Comparison of ENCODE assay signal across 8 mouse cellular contexts in the genomic region with DNA sequence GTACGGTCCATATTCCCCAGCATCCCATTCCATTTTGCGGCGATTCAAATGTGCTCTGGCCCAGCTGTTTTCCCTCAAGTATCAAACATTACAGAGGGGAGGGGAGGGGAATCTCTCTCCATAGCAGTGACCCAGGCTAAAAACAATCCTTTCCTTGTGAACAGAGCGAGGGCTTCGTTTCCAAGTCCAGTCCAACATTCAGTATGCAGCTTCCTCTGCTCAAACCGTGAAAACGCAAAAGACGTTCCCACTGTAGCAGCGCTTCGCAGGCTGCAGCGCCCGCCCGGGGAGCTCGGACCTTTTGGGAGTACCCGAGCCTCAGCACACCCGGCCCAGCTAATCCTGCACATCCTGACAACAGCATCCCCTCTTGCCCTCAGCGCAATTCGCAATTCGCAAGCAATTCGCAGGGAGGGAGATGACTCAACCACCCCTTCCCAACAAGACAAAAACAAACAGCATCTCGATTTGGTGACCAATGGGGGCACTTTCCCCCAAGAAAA.
A peak's percentile ranks its signal among the peaks of the same experiment; 100 is the strongest.
DNase-seq lines count a peak whose midpoint lies in the region; ATAC-seq and TF ChIP-seq lines count a peak whose summit lies in the region.

No protein-coding gene starts in this region.

- DNase-seq in lung, embryonic 14.5 days, result peak; percentile 84
- DNase-seq in lung, postnatal 14 days, result no peak
- peak; percentile 57 for DNase-seq in forebrain, embryonic 11.5 days (ENCODE audit: low spot score)
- no peak for DNase-seq in frontal cortex, postnatal 10 days (ENCODE audit: low spot score in 2 of 2)
- DNase-seq in ovary, postnatal 36 days (ENCODE audit: low spot score), result no peak

- WGBS in lung, embryonic 14.5 days, result 17% methylated on average over 21 of the region's 21 CpGs
- WGBS in forebrain, embryonic 11.5 days, result 11% methylated on average over 21 of the region's 21 CpGs
- 12% methylated on average over 21 of the region's 21 CpGs for WGBS in hindbrain, embryonic 16.5 days
- 6% methylated on average over 21 of the region's 21 CpGs for WGBS in neural tube, embryonic 13.5 days

- peaks cover 37% of the 10 kb centered on the region for H3K4me1 ChIP-seq in lung, embryonic 14.5 days (ENCODE audit: insufficient read depth)
- H3K4me1 ChIP-seq in forebrain, embryonic 11.5 days (replicated peaks; ENCODE audit: control insufficient read depth, insufficient read depth, low read length), result peaks cover 13% of the 10 kb centered on the region; the same call in 1 of the 2 replicates
- peaks cover 24% of the 10 kb centered on the region for H3K4me1 ChIP-seq in hindbrain, embryonic 16.5 days (ENCODE audit: control insufficient read depth, insufficient read depth, low read depth, low read length)
- H3K4me1 ChIP-seq in neural tube, embryonic 13.5 days (replicated peaks), result peaks cover 79% of the 10 kb centered on the region

- peak overlapping the region; percentile 25 for H3K9ac ChIP-seq in lung, embryonic 14.5 days
- H3K9ac ChIP-seq in forebrain, embryonic 11.5 days (ENCODE audit: low read length), result peak overlapping the region; percentile 37; the same call in 1 of the 2 replicates
- H3K9ac ChIP-seq in hindbrain, embryonic 16.5 days (ENCODE audit: low read depth, low read length), result peak overlapping the region; percentile 64
- H3K9ac ChIP-seq in neural tube, embryonic 13.5 days, result peak overlapping the region; percentile 67

- no peak for TF ChIP-seq CTCF in lung, embryonic 14.5 days (IDR thresholded peaks at IDR 0.05; ENCODE audit: low read depth)

- H3K27ac ChIP-seq in lung, embryonic 14.5 days (ENCODE audit: low read depth), result peak overlapping the region; percentile 92
- no peak overlapping the region for H3K27ac ChIP-seq in forebrain, embryonic 11.5 days (ENCODE audit: low read depth, low read length)
- peak overlapping the region; percentile 65 for H3K27ac ChIP-seq in hindbrain, embryonic 16.5 days (ENCODE audit: low read depth, low read length)
- H3K27ac ChIP-seq in neural tube, embryonic 13.5 days (replicated peaks), result peak overlapping the region; percentile 85

- H3K36me3 ChIP-seq in lung, embryonic 14.5 days (ENCODE audit: insufficient read depth), result peaks cover 7% of the 10 kb centered on the region
- no peaks in the 10 kb centered on the region for H3K36me3 ChIP-seq in forebrain, embryonic 11.5 days (ENCODE audit: control insufficient read depth, insufficient read depth, low read length)
- H3K36me3 ChIP-seq in hindbrain, embryonic 16.5 days (ENCODE audit: control insufficient read depth, insufficient read depth, low read length), result no peaks in the 10 kb centered on the region
- 0 out of 2 replicates have a peak, but pooled peaks cover 5% of the 10 kb centered on the region for H3K36me3 ChIP-seq in neural tube, embryonic 13.5 days

- peak overlapping the region; percentile 53 for H3K4me2 ChIP-seq in lung, embryonic 14.5 days
- peak overlapping the region; percentile 33; the same call in 1 of the 2 replicates for H3K4me2 ChIP-seq in forebrain, embryonic 11.5 days (ENCODE audit: low read depth, low read length, severe bottlenecking)
- peak overlapping the region; percentile 59 for H3K4me2 ChIP-seq in hindbrain, embryonic 16.5 days (ENCODE audit: low read length)
- H3K4me2 ChIP-seq in neural tube, embryonic 13.5 days, result peak overlapping the region; percentile 57

- no peaks in the 10 kb centered on the region for H3K27me3 ChIP-seq in lung, embryonic 14.5 days (ENCODE audit: insufficient read depth, low read length)
- H3K27me3 ChIP-seq in forebrain, embryonic 11.5 days (ENCODE audit: control insufficient read depth, insufficient read depth, low read length), result no peaks in the 10 kb centered on the region
- H3K27me3 ChIP-seq in hindbrain, embryonic 16.5 days (replicated peaks; ENCODE audit: control insufficient read depth, insufficient read depth, low read length), result no peaks in the 10 kb centered on the region
- no peaks in the 10 kb centered on the region for H3K27me3 ChIP-seq in neural tube, embryonic 13.5 days

- ATAC-seq in lung, embryonic 14.5 days (ENCODE audit: insufficient read depth), result peak; percentile 74
- no peak for ATAC-seq in forebrain, embryonic 11.5 days (replicated peaks; ENCODE audit: low FRiP score)
- ATAC-seq in hindbrain, embryonic 16.5 days, result peak; percentile 27; the same call in 1 of the 2 replicates
- peak; percentile 24; the same call in 1 of the 2 replicates for ATAC-seq in neural tube, embryonic 13.5 days (ENCODE audit: low read depth)
- no peak for ATAC-seq in cerebellum, adult (ENCODE audit: insufficient number of reproducible peaks, low FRiP score, low TSS enrichment)

- H3K9me3 ChIP-seq in lung, embryonic 14.5 days (ENCODE audit: low read depth, low read length), result no peaks in the 10 kb centered on the region
- no peaks in the 10 kb centered on the region for H3K9me3 ChIP-seq in forebrain, embryonic 11.5 days (ENCODE audit: control insufficient read depth, low read length)
- H3K9me3 ChIP-seq in hindbrain, embryonic 16.5 days (ENCODE audit: control insufficient read depth, low read length), result no peaks in the 10 kb centered on the region
- no peaks in the 10 kb centered on the region for H3K9me3 ChIP-seq in neural tube, embryonic 13.5 days

- peak overlapping the region; percentile 12; the same call in 1 of the 2 replicates for H3K4me3 ChIP-seq in lung, embryonic 14.5 days (ENCODE audit: low read depth, low read length)
- no peak overlapping the region for H3K4me3 ChIP-seq in forebrain, embryonic 11.5 days (ENCODE audit: low read depth, low read length)
- peak overlapping the region; percentile 36 for H3K4me3 ChIP-seq in hindbrain, embryonic 16.5 days (ENCODE audit: low read length)
- peak overlapping the region; percentile 31 for H3K4me3 ChIP-seq in neural tube, embryonic 13.5 days

Comparison
In these comparisons a context has a peak if more than half of its experiments do, and no peak if none do; other contexts are left out.
1. DNase-seq: peak in lung, embryonic 14.5 days (single experiment) and forebrain, embryonic 11.5 days (single experiment); none in lung, postnatal 14 days (single experiment), frontal cortex, postnatal 10 days (0 of 2) and ovary, postnatal 36 days (single experiment).
2. ATAC-seq: peak in lung, embryonic 14.5 days (single experiment), hindbrain, embryonic 16.5 days (single experiment) and neural tube, embryonic 13.5 days (single experiment); none in forebrain, embryonic 11.5 days (single experiment) and cerebellum, adult (single experiment).
3. Peak in every context shown above with its lines, with median percentiles within 50 percentile points of each other: H3K4me2 ChIP-seq and H3K9ac ChIP-seq.